Mouse (Mus musculus): ENCODE data around the gene Cdkal1.
A peak's percentile ranks its signal among the peaks of the same experiment; 100 is the strongest.

DNA sequence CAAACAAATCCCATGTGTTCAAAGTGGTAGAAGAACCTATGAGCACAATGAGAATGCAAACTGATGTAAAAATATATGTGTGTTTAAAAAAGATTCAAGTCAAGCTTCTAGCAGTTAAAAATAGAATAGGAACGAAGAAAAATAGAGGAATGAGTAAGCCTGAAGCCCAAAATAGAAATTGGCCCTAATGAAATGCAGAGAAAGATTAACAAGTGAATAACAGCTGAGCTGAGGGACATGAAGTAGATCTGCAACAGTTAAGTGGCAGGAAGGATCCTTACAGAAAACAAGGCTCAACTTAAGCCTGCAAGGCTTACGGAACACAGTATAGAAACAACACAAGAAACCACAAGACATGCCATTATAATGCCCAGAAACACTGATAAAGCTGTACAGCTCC lies 205.9 kb downstream of the Cdkal1 start:
- TF ChIP-seq USF1 (IDR thresholded peaks at IDR 0.05; ENCODE audit: low read depth), result no peak
- TF ChIP-seq TCF12 (IDR thresholded peaks at IDR 0.05; ENCODE audit: insufficient read depth, poor library complexity, severe bottlenecking), result no peak
- no peak for TF ChIP-seq E2F4 (IDR thresholded peaks at IDR 0.05; ENCODE audit: insufficient read depth)
- no peak for TF ChIP-seq POLR2A (IDR thresholded peaks at IDR 0.05; ENCODE audit: insufficient read length, low read depth)
- TF ChIP-seq MYOD1 (IDR thresholded peaks at IDR 0.05; ENCODE audit: control insufficient read depth in 1 of 3, insufficient read length in 2 of 3, low read depth in 2 of 3), result peak; percentile 14 to 48 (median 37)
- TF ChIP-seq MAX (IDR thresholded peaks at IDR 0.05; ENCODE audit: low read depth), result no peak

All from myocyte (in vitro differentiated cells).